Mouse (Mus musculus) forebrain, postnatal 0 days (tissue): ENCODE data around the gene Grin2c. TPM values are rescaled to one million over a fixed set of nuclear protein-coding genes. Genes with fewer than 3 reads are reported as not detected.

Experiments used
- ATAC-seq: fragments of 200-750 bp; cut with Nextera tagmentation; 2 replicates; pipeline ENCODE4 v1.8.0; 2017; ENCODE audit warnings: mild to moderate bottlenecking, moderate library complexity
- DNase-seq: peaks from one replicate; pipeline ENCODE4 v3.0.0-alpha.2; 2015
- H3K27ac ChIP-seq: fragments of 300-500 bp; sonication (generic); 2 replicates; pipeline ENCODE4 v1.5.1; 2014; ENCODE audit warnings: low read depth, mild to moderate bottlenecking, antibody characterized with exemption, low read length, moderate library complexity, mixed read lengths
- H3K27me3 ChIP-seq: fragments of 300-500 bp; sonication (generic); 2 replicates; pipeline ENCODE4 v1.6.1; 2014; ENCODE audit warnings: mild to moderate bottlenecking, low read length, mixed read lengths; ENCODE audit not compliant: insufficient read depth
- H3K36me3 ChIP-seq: fragments of 300-500 bp; sonication (generic); 2 replicates; pipeline ENCODE4 v1.6.1; 2014; ENCODE audit warnings: mild to moderate bottlenecking, moderate library complexity; ENCODE audit not compliant: insufficient read depth
- H3K4me1 ChIP-seq: fragments of 300-500 bp; sonication (generic); 2 replicates; pipeline ENCODE4 v1.6.1; 2014; ENCODE audit warnings: antibody characterized with exemption; ENCODE audit not compliant: insufficient read depth
- H3K4me2 ChIP-seq: fragments of 300-500 bp; sonication (generic); 2 replicates; pipeline ENCODE4 v1.6.1; 2014; ENCODE audit warnings: low read depth, mild to moderate bottlenecking, moderate library complexity
- H3K4me3 ChIP-seq: fragments of 300-500 bp; sonication (generic); 2 replicates; pipeline ENCODE4 v1.5.1; 2014; ENCODE audit warnings: low read depth, low read length, mixed read lengths
- H3K9ac ChIP-seq: fragments of 300-500 bp; sonication (generic); 2 replicates; pipeline ENCODE4 v1.6.1; 2014; ENCODE audit warnings: mild to moderate bottlenecking
- H3K9me3 ChIP-seq: fragments of 300-500 bp; sonication (generic); 2 replicates; pipeline ENCODE4 v1.6.1; 2016; ENCODE audit warnings: low read length
- CTCF ChIP-seq: sonication (generic); IDR thresholded peaks from 2 replicates; pipeline ENCODE4 v1.5.1; 2016; ENCODE audit warnings: antibody characterized with exemption, control low read depth, low read depth
- WGBS: fragments of 180-500 bp; shearing (Covaris S2); extraction: QIAGEN DNeasy Blood & Tissue Kit; methylation state at CpG from one replicate; pipeline ENCODE4 v1.1.7; 2014; 5-methylcytosine and 5-hydroxymethylcytosine counted together
- polyA plus RNA-seq: library from polyadenylated mRNA; unstranded; fragments of >200 nt; fragmentation: Nextera tagmentation; extraction: Ambion mirVana; gene quantifications from 2 replicates; pipeline ENCODE4 v1.2.1, GENCODE M21; 2015
- total RNA-seq: library from RNA; depleted of rRNA; stranded (reverse); fragments of >200 nt; gene quantifications from 2 replicates; pipeline ENCODE4 v1.2.3, GENCODE M21; 2014; rRNA removed

Grin2c gene
- total RNA-seq (1.5 and 1.6 TPM in 2 replicates), polyA plus RNA-seq (0.35 and 0.48 TPM in 2 replicates)

GRCm38 (mm10) chr11:115267061-115267883, at the start of gene Grin2c:
Gene Grin2c (minus strand): TSS chr11:115267243.
- Histone ChIP-seq H3K27me3 (peaks cover 37% of the 10 kb centered on the region), H3K27ac (no peak within 1 kb of the TSS), H3K36me3 (peaks cover 24% of the 10 kb centered on the region), H3K4me3 (peak within 1 kb of the TSS; percentile 33), H3K4me1 (no peaks in the 10 kb centered on the region), H3K4me2 (peak within 1 kb of the TSS; percentile 59), H3K9ac (peak within 1 kb of the TSS; percentile 18; the same call in 1 of the 2 replicates), H3K9me3 (no peaks in the 10 kb centered on the region)
- TF ChIP-seq CTCF: no peak
- ATAC-seq (no peak), DNase-seq (no peak)
- 10% methylated on average over 33 of the region's 50 CpGs for WGBS

- ATAC-seq (no peak), DNase-seq (no peak)
- H3K9ac ChIP-seq: no peak overlapping the region
- peaks cover 48% of the 10 kb centered on the region for H3K27me3 ChIP-seq
- TF ChIP-seq CTCF: peak; percentile 24; the same call in 1 of the 2 replicates
- H3K36me3 ChIP-seq: no peaks in the 10 kb centered on the region
- 41% methylated on average over 2 of the region's 2 CpGs for WGBS
- no peak overlapping the region for H3K4me3 ChIP-seq
- no peak overlapping the region for H3K27ac ChIP-seq
- H3K4me1 ChIP-seq: no peaks in the 10 kb centered on the region
- H3K9me3 ChIP-seq: no peaks in the 10 kb centered on the region
- no peak overlapping the region for H3K4me2 ChIP-seq
These were observed 47.2 kb upstream of the Grin2c start for GRCm38 (mm10) chr11:115314249-115314648.

GRCm38 (mm10) chr11:115308781-115309180, 41.7 kb upstream of the Grin2c start:
- DNase-seq: no peak

GRCm38 (mm10) chr11:115306863-115307262, 39.8 kb upstream of the Grin2c start, which contains the start of gene Otop2:
Gene Otop2 (plus strand): TSS chr11:115307163.
- Histone ChIP-seq H3K27ac (no peak within 1 kb of the TSS), H3K27me3 (no peaks in the 10 kb centered on the region; the same call in 1 of the 2 replicates), H3K4me2 (no peak within 1 kb of the TSS), H3K36me3 (no peaks in the 10 kb centered on the region), H3K9me3 (no peaks in the 10 kb centered on the region), H3K4me1 (no peaks in the 10 kb centered on the region), H3K9ac (no peak within 1 kb of the TSS), H3K4me3 (no peak within 1 kb of the TSS)
- DNase-seq (no peak), ATAC-seq (no peak)
- WGBS: 19% methylated on average over 8 of the region's 8 CpGs
- TF ChIP-seq CTCF: no peak

More at GRCm38 (mm10) chr11:115308781-115309180, 41.7 kb upstream of the Grin2c start:
- no peak for TF ChIP-seq CTCF
- H3K4me1 ChIP-seq: no peaks in the 10 kb centered on the region
- H3K4me2 ChIP-seq: no peak overlapping the region
- H3K4me3 ChIP-seq: no peak overlapping the region
- no peak overlapping the region for H3K27ac ChIP-seq
- 78% methylated on average over 1 of the region's 1 CpGs for WGBS
- no peak overlapping the region for H3K9ac ChIP-seq
- no peaks in the 10 kb centered on the region for H3K36me3 ChIP-seq
- H3K27me3 ChIP-seq: no peaks in the 10 kb centered on the region; the same call in 1 of the 2 replicates
- H3K9me3 ChIP-seq: no peaks in the 10 kb centered on the region
- no peak for ATAC-seq

- no peak for ATAC-seq
- WGBS: 82% methylated on average over 8 of the region's 8 CpGs
These were observed 36.1 kb upstream of the Grin2c start for GRCm38 (mm10) chr11:115303167-115303566.

GRCm38 (mm10) chr11:115301351-115301750, 34.3 kb upstream of the Grin2c start:
- DNase-seq (no peak), ATAC-seq (no peak)
- H3K9me3 ChIP-seq: no peaks in the 10 kb centered on the region
- peaks cover 5% of the 10 kb centered on the region for H3K4me1 ChIP-seq
- H3K27me3 ChIP-seq: no peaks in the 10 kb centered on the region
- 87% methylated on average over 2 of the region's 2 CpGs for WGBS
- H3K9ac ChIP-seq: no peak overlapping the region
- H3K4me3 ChIP-seq: no peak overlapping the region
- no peaks in the 10 kb centered on the region for H3K36me3 ChIP-seq
- no peak overlapping the region for H3K4me2 ChIP-seq
- no peak overlapping the region for H3K27ac ChIP-seq
- no peak for TF ChIP-seq CTCF

More at GRCm38 (mm10) chr11:115303167-115303566, 36.1 kb upstream of the Grin2c start:
- DNase-seq: no peak
- no peaks in the 10 kb centered on the region for H3K4me1 ChIP-seq
- H3K36me3 ChIP-seq: no peaks in the 10 kb centered on the region
- H3K27me3 ChIP-seq: no peaks in the 10 kb centered on the region
- no peak overlapping the region for H3K4me2 ChIP-seq
- H3K9me3 ChIP-seq: no peaks in the 10 kb centered on the region
- no peak overlapping the region for H3K4me3 ChIP-seq
- no peak for TF ChIP-seq CTCF
- no peak overlapping the region for H3K27ac ChIP-seq
- no peak overlapping the region for H3K9ac ChIP-seq

GRCm38 (mm10) chr11:115300745-115301144, 33.7 kb upstream of the Grin2c start:
- ATAC-seq: no peak
- peaks cover 5% of the 10 kb centered on the region for H3K4me1 ChIP-seq
- no peak for TF ChIP-seq CTCF
- H3K4me2 ChIP-seq: no peak overlapping the region
- no peak overlapping the region for H3K27ac ChIP-seq
- H3K9ac ChIP-seq: no peak overlapping the region
- no peaks in the 10 kb centered on the region for H3K36me3 ChIP-seq
- H3K27me3 ChIP-seq: no peaks in the 10 kb centered on the region
- H3K9me3 ChIP-seq: no peaks in the 10 kb centered on the region
- no peak for DNase-seq
- no peak overlapping the region for H3K4me3 ChIP-seq
- 77% methylated on average over 4 of the region's 4 CpGs for WGBS
